Mouse (Mus musculus) liver, postnatal 0 days (tissue): ENCODE measurements around the gene Tmtc4. TPM values are rescaled to one million over a fixed set of nuclear protein-coding genes. Genes with fewer than 3 reads are reported as not detected.

Experiments
- ATAC-seq: fragments of 200-750 bp; cut with Nextera tagmentation; 2 replicates; pipeline ENCODE4 v1.8.0; 2017; ENCODE audit warnings: mild to moderate bottlenecking, moderate library complexity
- DNase-seq: peaks from one replicate; pipeline ENCODE4 v3.0.0-alpha.2; 2016
- H3K27ac ChIP-seq: fragments of 300-500 bp; sonication (generic); 2 replicates; pipeline ENCODE4 v1.5.1; 2014; ENCODE audit warnings: antibody characterized with exemption, moderate library complexity, mild to moderate bottlenecking, low read depth
- H3K27me3 ChIP-seq: fragments of 300-500 bp; sonication (generic); 2 replicates; pipeline ENCODE4 v1.6.1; 2014; ENCODE audit warnings: low read length, control low read depth, mixed read lengths; ENCODE audit not compliant: insufficient read depth
- H3K36me3 ChIP-seq: fragments of 300-500 bp; sonication (generic); replicated peaks from 2 replicates; pipeline ENCODE4 v1.6.1; 2014; ENCODE audit warnings: mild to moderate bottlenecking, control low read depth, low read length, moderate library complexity, mixed read lengths; ENCODE audit not compliant: insufficient read depth
- H3K4me1 ChIP-seq: fragments of 300-500 bp; sonication (generic); 2 replicates; pipeline ENCODE4 v1.6.1; 2014; ENCODE audit warnings: antibody characterized with exemption, mild to moderate bottlenecking, control low read depth; ENCODE audit not compliant: insufficient read depth
- H3K4me2 ChIP-seq: fragments of 300-500 bp; sonication (generic); 2 replicates; pipeline ENCODE4 v1.6.1; 2014; ENCODE audit warnings: low read depth, mild to moderate bottlenecking, low read length, moderate library complexity, mixed read lengths
- H3K4me3 ChIP-seq: fragments of 300-500 bp; sonication (generic); 2 replicates; pipeline ENCODE4 v1.5.1; 2014; ENCODE audit warnings: low read depth, low read length
- H3K9ac ChIP-seq: fragments of 300-500 bp; sonication (generic); replicated peaks from 2 replicates; pipeline ENCODE4 v1.6.1; 2014; ENCODE audit warnings: mild to moderate bottlenecking, moderate library complexity
- H3K9me3 ChIP-seq: fragments of 300-500 bp; sonication (generic); 2 replicates; pipeline ENCODE4 v1.6.1; 2016; ENCODE audit warnings: mild to moderate bottlenecking, control low read depth, low read length, mixed read lengths
- CTCF ChIP-seq: sonication (generic); IDR thresholded peaks from 2 replicates; pipeline ENCODE4 v1.5.1; 2016; ENCODE audit warnings: antibody characterized with exemption, low read depth
- EP300 ChIP-seq: IDR thresholded peaks from 2 replicates; pipeline ENCODE4 v1.6.1; 2016; ENCODE audit warnings: antibody characterized with exemption, low read depth, mild to moderate bottlenecking
- WGBS: fragments of 180-500 bp; shearing (Covaris S2); extraction: QIAGEN DNeasy Blood & Tissue Kit; methylation state at CpG from one replicate; pipeline ENCODE4 v1.1.7; 2014; ENCODE audit not compliant: insufficient replicate concordance; 5-methylcytosine and 5-hydroxymethylcytosine counted together
- polyA plus RNA-seq: library from polyadenylated mRNA; unstranded; fragments of >200 nt; fragmentation: Nextera tagmentation; extraction: Ambion mirVana; gene quantifications from 2 replicates; pipeline ENCODE4 v1.2.1, GENCODE M21; 2015

Gene Tmtc4
- polyA plus RNA-seq, 1 experiment from 2014 or later: 1.8 TPM

- TF ChIP-seq EP300 (no peak), CTCF (no peak)
- H3K27ac ChIP-seq: no peak overlapping the region
- H3K9me3 ChIP-seq: no peaks in the 10 kb centered on the region
- H3K4me2 ChIP-seq: no peak overlapping the region
- no peak overlapping the region for H3K9ac ChIP-seq
- ATAC-seq (peak; percentile 25; the same call in 1 of the 2 replicates), DNase-seq (no peak)
- no peaks in the 10 kb centered on the region for H3K36me3 ChIP-seq
- H3K4me1 ChIP-seq: no peaks in the 10 kb centered on the region
- no peak overlapping the region for H3K4me3 ChIP-seq
- 62% methylated on average over 6 of the region's 6 CpGs for WGBS
- 0 out of 2 replicates have a peak, but pooled peaks cover 3% of the 10 kb centered on the region for H3K27me3 ChIP-seq
These were observed 9.1 kb upstream of the Tmtc4 start for GRCm38 (mm10) chr14:122992937-122993336.

GRCm38 (mm10) chr14:122990521-122991052, 6.8 kb upstream of the Tmtc4 start:
- Histone ChIP-seq H3K4me3 (no peak overlapping the region), H3K36me3 (no peaks in the 10 kb centered on the region), H3K9me3 (no peaks in the 10 kb centered on the region), H3K27me3 (0 out of 2 replicates have a peak, but pooled peaks cover 3% of the 10 kb centered on the region), H3K4me1 (no peaks in the 10 kb centered on the region; the same call in 1 of the 2 replicates), H3K27ac (no peak overlapping the region), H3K9ac (no peak overlapping the region), H3K4me2 (no peak overlapping the region)
- no peak for ATAC-seq
- 48% methylated on average over 4 of the region's 4 CpGs for WGBS
- DNase-seq: no peak
- TF ChIP-seq EP300 (no peak), CTCF (no peak)

GRCm38 (mm10) chr14:122986404-122986803, 2.6 kb upstream of the Tmtc4 start:
- Histone ChIP-seq H3K4me2 (no peak overlapping the region), H3K4me3 (no peak overlapping the region), H3K27ac (no peak overlapping the region), H3K9me3 (no peaks in the 10 kb centered on the region), H3K9ac (no peak overlapping the region), H3K4me1 (peaks cover 7% of the 10 kb centered on the region), H3K27me3 (no peaks in the 10 kb centered on the region), H3K36me3 (no peaks in the 10 kb centered on the region)
- ATAC-seq (no peak), DNase-seq (no peak)
- 36% methylated on average over 2 of the region's 2 CpGs for WGBS
- TF ChIP-seq CTCF (no peak), EP300 (no peak)

GRCm38 (mm10) chr14:122982571-122983225, 1.1 kb downstream of the Tmtc4 start:
- no peaks in the 10 kb centered on the region for H3K36me3 ChIP-seq
- DNase-seq (no peak), ATAC-seq (peak; percentile 87)
- H3K27me3 ChIP-seq: no peaks in the 10 kb centered on the region
- WGBS: under 1% methylated on average over 54 of the region's 63 CpGs
- no peaks in the 10 kb centered on the region for H3K9me3 ChIP-seq
- 0 out of 2 replicates have a peak overlapping the region, but pooled peaks have one; percentile 9 for H3K27ac ChIP-seq
- peak overlapping the region; percentile 68 for H3K4me3 ChIP-seq
- H3K4me1 ChIP-seq: peaks cover 7% of the 10 kb centered on the region
- peak overlapping the region; percentile 69 for H3K9ac ChIP-seq
- no peak for TF ChIP-seq EP300
- no peak for TF ChIP-seq CTCF
- peak overlapping the region; percentile 98 for H3K4me2 ChIP-seq

GRCm38 (mm10) chr14:122981831-122982485, 1.9 kb downstream of the Tmtc4 start:
- H3K4me1 ChIP-seq: peaks cover 7% of the 10 kb centered on the region
- WGBS: 59% methylated on average over 8 of the region's 8 CpGs
- no peak for TF ChIP-seq EP300
- TF ChIP-seq CTCF: no peak
- no peaks in the 10 kb centered on the region for H3K27me3 ChIP-seq
- peak overlapping the region; percentile 69 for H3K9ac ChIP-seq
- H3K9me3 ChIP-seq: no peaks in the 10 kb centered on the region
- DNase-seq (peak; percentile 7), ATAC-seq (no peak)
- H3K4me2 ChIP-seq: peak overlapping the region; percentile 98
- H3K27ac ChIP-seq: no peak overlapping the region
- no peaks in the 10 kb centered on the region for H3K36me3 ChIP-seq
- peak overlapping the region; percentile 68 for H3K4me3 ChIP-seq

GRCm38 (mm10) chr14:122978871-122979270, 5.0 kb downstream of the Tmtc4 start:
- Histone ChIP-seq H3K4me1 (peaks cover 7% of the 10 kb centered on the region; the same call in 1 of the 2 replicates), H3K4me3 (no peak overlapping the region), H3K9me3 (no peaks in the 10 kb centered on the region), H3K27me3 (no peaks in the 10 kb centered on the region), H3K4me2 (no peak overlapping the region), H3K27ac (no peak overlapping the region), H3K36me3 (no peaks in the 10 kb centered on the region), H3K9ac (no peak overlapping the region)
- WGBS: 69% methylated on average over 3 of the region's 3 CpGs
- DNase-seq (no peak), ATAC-seq (no peak)
- TF ChIP-seq EP300 (no peak), CTCF (no peak)
